Mouse (Mus musculus): ENCODE measurements around the gene Pros1.

Pros1 gene

GRCm38 (mm10) chr16:62854191-62855068 is at the start of gene Pros1:
Gene Pros1 (plus strand): TSS chr16:62854307.
- peak; percentile 76 for DNase-seq

- DNase-seq: no peak
Measured at GRCm38 (mm10) chr16:62804621-62805020, 49.5 kb upstream of the Pros1 start.

- DNase-seq: no peak
Measured at GRCm38 (mm10) chr16:62807249-62807979, 46.7 kb upstream of the Pros1 start.

- DNase-seq: no peak
Measured at GRCm38 (mm10) chr16:62810855-62811254, 43.3 kb upstream of the Pros1 start.

GRCm38 (mm10) chr16:62813790-62814189 is 40.3 kb upstream of the Pros1 start:
- no peak for DNase-seq

GRCm38 (mm10) chr16:62814491-62814890 is 39.6 kb upstream of the Pros1 start, which contains the start of gene Stx19:
Gene Stx19 (plus strand): TSS chr16:62814676.
- DNase-seq: no peak

- no peak for DNase-seq
Measured at GRCm38 (mm10) chr16:62822472-62822871, 31.6 kb upstream of the Pros1 start.

- DNase-seq: no peak
Measured at GRCm38 (mm10) chr16:62826156-62827001, 27.7 kb upstream of the Pros1 start.

GRCm38 (mm10) chr16:62832027-62832426 is 22.1 kb upstream of the Pros1 start:
- DNase-seq: no peak

- peak; percentile 59 for DNase-seq
Measured at GRCm38 (mm10) chr16:62832481-62832880, 21.6 kb upstream of the Pros1 start.

- DNase-seq: peak; percentile 51
Measured at GRCm38 (mm10) chr16:62834016-62834735, 19.9 kb upstream of the Pros1 start.

GRCm38 (mm10) chr16:62845341-62845740 is 8.8 kb upstream of the Pros1 start:
- DNase-seq: no peak

- DNase-seq: peak; percentile 92
Measured at GRCm38 (mm10) chr16:62846498-62847312, 7.4 kb upstream of the Pros1 start, which contains the start of gene Arl13b. Gene Arl13b (minus strand): TSS chr16:62847040.

- DNase-seq: no peak
Measured at GRCm38 (mm10) chr16:62852464-62853252, 1.4 kb upstream of the Pros1 start.

GRCm38 (mm10) chr16:62853611-62854126 is 438 bp upstream of the Pros1 start:
- no peak for DNase-seq

GRCm38 (mm10) chr16:62855385-62855784 is 1.3 kb downstream of the Pros1 start:
- peak; percentile 20 for DNase-seq

GRCm38 (mm10) chr16:62856273-62856672 is 2.2 kb downstream of the Pros1 start:
- DNase-seq: no peak

GRCm38 (mm10) chr16:62857498-62857897 is 3.4 kb downstream of the Pros1 start:
- no peak for DNase-seq

- DNase-seq: no peak
Measured at GRCm38 (mm10) chr16:62858018-62858417, 3.9 kb downstream of the Pros1 start.

- DNase-seq: no peak
Measured at GRCm38 (mm10) chr16:62860140-62860539, 6.0 kb downstream of the Pros1 start.

All from liver (tissue).